Mouse (Mus musculus): Measurements from ENCODE around the gene Cog2.

- TF ChIP-seq POLR2A (IDR thresholded peaks at IDR 0.05; ENCODE audit: insufficient read depth, low read depth, low read length) (no peak), CTCF (IDR thresholded peaks at IDR 0.05) (no peak), EP300 (IDR thresholded peaks at IDR 0.05; ENCODE audit: insufficient read depth, low read depth, low read length) (no peak)
These were observed 48.5 kb downstream of the Cog2 start for GRCm38 (mm10) chr8:124569100-124569499.

All from heart, adult 2 months (tissue).